Mouse (Mus musculus) spleen, adult 2 months (tissue): Measurements from ENCODE around the gene Pa2g4. TPM values are rescaled to one million over a fixed set of nuclear protein-coding genes. Genes with fewer than 3 reads are reported as not detected.
"Not testable (repeated sequence)": the region's sequence is repeated elsewhere in the genome, so short reads cannot be mapped to it uniquely, and the experiment has no call there.

ENCODE experiments used
- DNase-seq, 2 experiments: peaks; one replicate each; pipeline versions ENCODE4 v3.0.0 to v3.0.0-alpha.2; 2012 to 2021; ENCODE audit warnings: low spot score in 2 of 2, low read depth in 1 of 2
- H3K27ac ChIP-seq: fragments of 200-500 bp; 2 replicates; pipeline ENCODE4 v1.5.1; 2012; ENCODE audit warnings: low read length, inconsistent platforms; ENCODE audit not compliant: insufficient read depth
- H3K27me3 ChIP-seq: fragments of 200-500 bp; 2 replicates; pipeline ENCODE4 v1.6.1; 2012; ENCODE audit warnings: mild to moderate bottlenecking, moderate library complexity, low read length, inconsistent platforms; ENCODE audit not compliant: control insufficient read depth, insufficient read depth
- H3K36me3 ChIP-seq: fragments of 200-500 bp; 2 replicates; pipeline ENCODE4 v1.6.1; 2012; ENCODE audit warnings: mild to moderate bottlenecking, low read length, inconsistent platforms; ENCODE audit not compliant: control insufficient read depth, insufficient read depth
- H3K4me1 ChIP-seq: fragments of 200-500 bp; 2 replicates; pipeline ENCODE4 v1.6.1; 2011; ENCODE audit warnings: inconsistent platforms; ENCODE audit not compliant: control insufficient read depth, insufficient read depth, insufficient read length
- H3K4me3 ChIP-seq: fragments of 200-500 bp; 2 replicates; pipeline ENCODE4 v1.5.1; 2011; ENCODE audit warnings: mild to moderate bottlenecking, inconsistent platforms; ENCODE audit not compliant: insufficient read depth, insufficient read length; ENCODE audit errors: extremely low read depth
- CTCF ChIP-seq: fragments of 200-500 bp; IDR thresholded peaks from 2 replicates; pipeline ENCODE4 v1.5.1; 2011; ENCODE audit warnings: mild to moderate bottlenecking, inconsistent platforms; ENCODE audit not compliant: insufficient read depth, insufficient read length, insufficient replicate concordance; ENCODE audit errors: extremely low read depth
- POLR2A ChIP-seq: fragments of 200-500 bp; IDR thresholded peaks from 2 replicates; pipeline ENCODE4 v1.6.1; 2011; ENCODE audit warnings: low read depth, low read length, inconsistent platforms
- WGBS: fragments of 180-500 bp; shearing (Covaris S2); methylation state at CpG from one replicate; pipeline ENCODE4 v1.1.7; 2018; 5-methylcytosine and 5-hydroxymethylcytosine counted together
- polyA plus RNA-seq: library from polyadenylated mRNA; depleted of rRNA; stranded (reverse); fragments of >200 nt; gene quantifications from 2 replicates; pipeline ENCODE4 v1.2.3, GENCODE M21; 2012; rRNA removed

Pa2g4 gene
- polyA plus RNA-seq, result 16.8 and 18.9 TPM in 2 replicates

GRCm38 (mm10) chr10:128565788-128566531, at the start of gene Pa2g4:
Gene Pa2g4, minus strand, starts transcription at chr10:128565987.
- Histone ChIP-seq H3K4me3 (peak within 1 kb of the TSS; percentile 95), H3K27ac (peak within 1 kb of the TSS; percentile 92), H3K27me3 (no peaks in the 10 kb centered on the region), H3K4me1 (no peaks in the 10 kb centered on the region), H3K36me3 (peaks cover 7% of the 10 kb centered on the region)
- under 1% methylated on average over 58 of the region's 58 CpGs for WGBS
- peak; percentile 83 to 95 for DNase-seq
- peak; percentile 50 for TF ChIP-seq POLR2A
- no peak for TF ChIP-seq CTCF

GRCm38 (mm10) chr10:128614934-128615333, 49.1 kb upstream of the Pa2g4 start:
- TF ChIP-seq POLR2A, result no peak
- TF ChIP-seq CTCF, result no peak
- no peak for DNase-seq

GRCm38 (mm10) chr10:128613820-128614219, 48.0 kb upstream of the Pa2g4 start:
- not testable (repeated sequence) for H3K27me3 ChIP-seq, H3K27ac ChIP-seq, H3K4me1 ChIP-seq, H3K4me3 ChIP-seq, H3K36me3 ChIP-seq, DNase-seq
- 68% methylated on average over 4 of the region's 4 CpGs for WGBS

More at GRCm38 (mm10) chr10:128614934-128615333, 49.1 kb upstream of the Pa2g4 start:
- H3K27ac ChIP-seq, result no peak overlapping the region
- H3K4me3 ChIP-seq, result no peak overlapping the region
- no peaks in the 10 kb centered on the region for H3K27me3 ChIP-seq
- no peaks in the 10 kb centered on the region for H3K36me3 ChIP-seq
- 59% methylated on average over 3 of the region's 3 CpGs for WGBS
- no peaks in the 10 kb centered on the region for H3K4me1 ChIP-seq

- Histone ChIP-seq H3K4me3 (no peak overlapping the region), H3K36me3 (no peaks in the 10 kb centered on the region), H3K27me3 (no peaks in the 10 kb centered on the region), H3K27ac (no peak overlapping the region), H3K4me1 (no peaks in the 10 kb centered on the region)
- WGBS, result 36% methylated on average over 6 of the region's 6 CpGs
- TF ChIP-seq CTCF (no peak), POLR2A (no peak)
- no peak for DNase-seq
These were observed 47.3 kb upstream of the Pa2g4 start for GRCm38 (mm10) chr10:128613154-128613440.

GRCm38 (mm10) chr10:128612433-128613153, 46.8 kb upstream of the Pa2g4 start:
- Histone ChIP-seq H3K4me1 (no peaks in the 10 kb centered on the region), H3K4me3 (no peak overlapping the region), H3K36me3 (no peaks in the 10 kb centered on the region), H3K27me3 (no peaks in the 10 kb centered on the region), H3K27ac (no peak overlapping the region)
- TF ChIP-seq CTCF (peak; percentile 65; the same call in 1 of the 2 replicates), POLR2A (no peak)
- DNase-seq, result peak; percentile 63 to 76
- 13% methylated on average over 16 of the region's 16 CpGs for WGBS

GRCm38 (mm10) chr10:128606483-128606882, 40.7 kb upstream of the Pa2g4 start:
- 65% methylated on average over 2 of the region's 2 CpGs for WGBS

More at GRCm38 (mm10) chr10:128606483-128606882, 40.7 kb upstream of the Pa2g4 start:
- Histone ChIP-seq H3K36me3 (no peaks in the 10 kb centered on the region), H3K4me1 (peaks cover 9% of the 10 kb centered on the region; the same call in 1 of the 2 replicates), H3K4me3 (no peak overlapping the region), H3K27me3 (no peaks in the 10 kb centered on the region), H3K27ac (no peak overlapping the region)
- no peak for DNase-seq
- no peak for TF ChIP-seq POLR2A
- no peak for TF ChIP-seq CTCF
